Mouse (Mus musculus): ENCODE results near the gene Elovl2.

GRCm38 (mm10) chr13:41252736-41253135 is 32.5 kb upstream of the Elovl2 start:
- TF ChIP-seq ZNF384 (IDR thresholded peaks at IDR 0.05; ENCODE audit: low read depth, low read length) (no peak), HCFC1 (IDR thresholded peaks at IDR 0.05; ENCODE audit: borderline replicate concordance, insufficient read depth, low read length) (no peak), MAFK (IDR thresholded peaks at IDR 0.05; ENCODE audit: insufficient read depth, low read depth, low read length) (no peak), ZC3H11A (IDR thresholded peaks at IDR 0.05; ENCODE audit: borderline replicate concordance, low read depth, low read length) (no peak)
